In genomic region chrX:99339081-99339876, GRCm38 (mm10) we compare ENCODE assay signal across 10 mouse cellular contexts.
DNase-seq lines count a peak whose midpoint lies in the region; ATAC-seq lines count a peak whose summit lies in the region.
"Had no signal": no experiment of that assay in that cellular context is flagged by ENCODE, and none has a peak within 500 bp of the region (broad histone marks: within the 10 kb centered on the region; RNA-seq: fewer than 3 reads in every experiment).

No protein-coding gene starts in this region.

- no peaks in the 10 kb centered on the region for H3K9me3 ChIP-seq in forebrain, embryonic 11.5 days (ENCODE audit: control insufficient read depth, low read length)
- H3K9me3 ChIP-seq in hindbrain, embryonic 12.5 days (replicated peaks): no peaks in the 10 kb centered on the region
- no peaks in the 10 kb centered on the region for H3K9me3 ChIP-seq in lung, embryonic 15.5 days
- H3K9me3 ChIP-seq in neural tube, embryonic 13.5 days: no peaks in the 10 kb centered on the region
- H3K9me3 ChIP-seq: G1E had no signal

- H3K4me3 ChIP-seq in forebrain, embryonic 11.5 days (ENCODE audit: low read depth, low read length): no peak overlapping the region
- H3K4me3 ChIP-seq in hindbrain, embryonic 12.5 days: no peak overlapping the region
- no peak overlapping the region for H3K4me3 ChIP-seq in lung, embryonic 15.5 days
- H3K4me3 ChIP-seq in neural tube, embryonic 13.5 days: no peak overlapping the region

- peak; percentile 45 for DNase-seq in forebrain, embryonic 11.5 days (ENCODE audit: low spot score)
- DNase-seq in spleen, adult 18-20 months: no peak
- no peak for DNase-seq in natural killer cell, adult 2 months (ENCODE audit: low spot score in 2 of 2)
- no peak for DNase-seq in yolk sac, embryonic 10.5 days (ENCODE audit: low spot score)
- DNase-seq: kidney, adult 11 months; right cerebral cortex, postnatal 25 days had no signal

- H3K36me3 ChIP-seq in forebrain, embryonic 11.5 days (ENCODE audit: control insufficient read depth, insufficient read depth, low read length): no peaks in the 10 kb centered on the region
- no peaks in the 10 kb centered on the region for H3K36me3 ChIP-seq in hindbrain, embryonic 12.5 days
- no peaks in the 10 kb centered on the region for H3K36me3 ChIP-seq in lung, embryonic 15.5 days
- H3K36me3 ChIP-seq in neural tube, embryonic 13.5 days: no peaks in the 10 kb centered on the region
- H3K36me3 ChIP-seq: G1E had no signal

- ATAC-seq in forebrain, embryonic 11.5 days (replicated peaks; ENCODE audit: low FRiP score): peak; percentile 64
- ATAC-seq in hindbrain, embryonic 12.5 days (ENCODE audit: low FRiP score): peak; percentile 70
- peak; percentile 64 for ATAC-seq in lung, embryonic 15.5 days (ENCODE audit: borderline replicate concordance, extremely low read depth, low FRiP score, low TSS enrichment)
- peak; percentile 53 for ATAC-seq in neural tube, embryonic 13.5 days (ENCODE audit: low read depth)

- H3K4me1 ChIP-seq in forebrain, embryonic 11.5 days (replicated peaks; ENCODE audit: control insufficient read depth, insufficient read depth, low read length): peaks cover 5% of the 10 kb centered on the region; the same call in 1 of the 2 replicates
- H3K4me1 ChIP-seq in hindbrain, embryonic 12.5 days: 0 out of 2 replicates have a peak, but pooled peaks cover 5% of the 10 kb centered on the region
- peaks cover 23% of the 10 kb centered on the region for H3K4me1 ChIP-seq in lung, embryonic 15.5 days
- peaks cover 22% of the 10 kb centered on the region for H3K4me1 ChIP-seq in neural tube, embryonic 13.5 days (replicated peaks)

- peaks cover 20% of the 10 kb centered on the region for H3K27me3 ChIP-seq in forebrain, embryonic 11.5 days (ENCODE audit: control insufficient read depth, insufficient read depth, low read length)
- H3K27me3 ChIP-seq in hindbrain, embryonic 12.5 days: peaks cover 52% of the 10 kb centered on the region
- no peaks in the 10 kb centered on the region; the same call in 1 of the 2 replicates for H3K27me3 ChIP-seq in lung, embryonic 15.5 days
- peaks cover 43% of the 10 kb centered on the region for H3K27me3 ChIP-seq in neural tube, embryonic 13.5 days

- no peak overlapping the region for H3K4me2 ChIP-seq in forebrain, embryonic 11.5 days (ENCODE audit: low read depth, low read length, severe bottlenecking)
- no peak overlapping the region for H3K4me2 ChIP-seq in hindbrain, embryonic 12.5 days (replicated peaks)
- H3K4me2 ChIP-seq in lung, embryonic 15.5 days: no peak overlapping the region; the same call in 1 of the 2 replicates
- H3K4me2 ChIP-seq in neural tube, embryonic 13.5 days: no peak overlapping the region

- no peak overlapping the region for H3K27ac ChIP-seq in forebrain, embryonic 11.5 days (ENCODE audit: low read depth, low read length)
- no peak overlapping the region for H3K27ac ChIP-seq in hindbrain, embryonic 12.5 days
- peak overlapping the region; percentile 37; the same call in 1 of the 2 replicates for H3K27ac ChIP-seq in lung, embryonic 15.5 days
- peak overlapping the region; percentile 46 for H3K27ac ChIP-seq in neural tube, embryonic 13.5 days (replicated peaks)

- no peak overlapping the region for H3K9ac ChIP-seq in forebrain, embryonic 11.5 days (ENCODE audit: low read length)
- no peak overlapping the region for H3K9ac ChIP-seq in hindbrain, embryonic 12.5 days
- no peak overlapping the region for H3K9ac ChIP-seq in lung, embryonic 15.5 days
- no peak overlapping the region for H3K9ac ChIP-seq in neural tube, embryonic 13.5 days

- WGBS in forebrain, embryonic 11.5 days: 14% methylated on average over 7 of the region's 9 CpGs
- 28% methylated on average over 9 of the region's 9 CpGs for WGBS in hindbrain, embryonic 12.5 days
- WGBS in lung, embryonic 15.5 days: 27% methylated on average over 7 of the region's 9 CpGs
- WGBS in neural tube, embryonic 13.5 days: 32% methylated on average over 9 of the region's 9 CpGs

Comparison
In these comparisons a context has a peak if more than half of its experiments do, and no peak if none do; other contexts are left out.
1. H3K27ac ChIP-seq: peak in lung, embryonic 15.5 days (single experiment) and neural tube, embryonic 13.5 days (single experiment); none in forebrain, embryonic 11.5 days (single experiment) and hindbrain, embryonic 12.5 days (single experiment).
2. Peak in every context shown above with its lines, with median percentiles within 50 percentile points of each other: ATAC-seq.